ENCODE assay signal across 9 mouse cellular contexts in genomic region chr19:40409500-40410035, GRCm38 (mm10).
DNase-seq lines count a peak whose midpoint lies in the region; ATAC-seq and TF ChIP-seq lines count a peak whose summit lies in the region.
"Had no signal": no experiment of that assay in that cellular context is flagged by ENCODE, and none has a peak within 500 bp of the region (broad histone marks: within the 10 kb centered on the region; RNA-seq: fewer than 3 reads in every experiment).

No protein-coding gene starts in this region.

- no peak for TF ChIP-seq CTCF in kidney, adult 2 months (conservative IDR thresholded peaks at IDR 0.05; ENCODE audit: insufficient read depth, insufficient read length, low read depth, low read length)
- TF ChIP-seq CTCF in brain, embryonic 14.5 days (IDR thresholded peaks at IDR 0.05; ENCODE audit: borderline replicate concordance, extremely low read depth, insufficient read depth, insufficient read length) = no peak

- H3K9me3 ChIP-seq in ES-E14 (ENCODE audit: control insufficient read depth, insufficient read depth, low read depth, low read length) = no peaks in the 10 kb centered on the region
- no peaks in the 10 kb centered on the region for H3K9me3 ChIP-seq in liver, embryonic 12.5 days (replicated peaks)

- H3K27ac ChIP-seq in kidney, adult 2 months (ENCODE audit: insufficient read depth, low read depth, low read length) = peak overlapping the region; percentile 63; the same call in 1 of the 2 replicates
- no peak overlapping the region for H3K27ac ChIP-seq in ES-E14 (ENCODE audit: insufficient read depth, low read depth, low read length, poor library complexity, severe bottlenecking)
- H3K27ac ChIP-seq in liver, embryonic 12.5 days = peak overlapping the region; percentile 58; the same call in 1 of the 2 replicates

- H3K27me3 ChIP-seq in kidney, adult 2 months (replicated peaks; ENCODE audit: control insufficient read depth, insufficient read depth, low read length) = no peaks in the 10 kb centered on the region
- H3K27me3 ChIP-seq in liver, embryonic 12.5 days (replicated peaks) = no peaks in the 10 kb centered on the region

- WGBS in kidney, adult 2 months = 84% methylated on average over 11 of the region's 11 CpGs
- WGBS in liver, embryonic 12.5 days (ENCODE audit: insufficient replicate concordance) = 85% methylated on average over 11 of the region's 11 CpGs

- no peak for TF ChIP-seq POLR2A in kidney, adult 2 months (IDR thresholded peaks at IDR 0.05; ENCODE audit: low read depth, low read length)
- no peak for TF ChIP-seq POLR2A in brain, embryonic 14.5 days (IDR thresholded peaks at IDR 0.05; ENCODE audit: borderline replicate concordance, extremely low read depth, insufficient read depth, insufficient read length, poor library complexity, severe bottlenecking)

- in situ Hi-C loops in ES-E14 (cut with MboI; ENCODE audit: low sequenced_read_pairs in 2 of 2, unreplicated experiment in 2 of 2) = no loop called here

- H3K4me3 ChIP-seq in kidney, adult 2 months (ENCODE audit: insufficient read depth, low read depth, low read length) = no peak overlapping the region
- H3K4me3 ChIP-seq in ES-E14 (ENCODE audit: insufficient read depth in 1 of 2, low read depth in 1 of 2, low read length in 2 of 2, poor library complexity in 1 of 2, severe bottlenecking in 1 of 2) = peak overlapping the region; percentile 15 to 40; a peak in 1 of 4 replicates
- H3K4me3 ChIP-seq in liver, embryonic 12.5 days = no peak overlapping the region

- peaks cover 50% of the 10 kb centered on the region for H3K4me1 ChIP-seq in kidney, adult 2 months (ENCODE audit: control insufficient read depth, insufficient read depth, low read length)
- H3K4me1 ChIP-seq in ES-E14 (ENCODE audit: control insufficient read depth in 2 of 2, insufficient read depth in 2 of 2, low read length in 2 of 2, poor library complexity in 1 of 2) = no peaks in the 10 kb centered on the region
- H3K4me1 ChIP-seq in liver, embryonic 12.5 days = peaks cover 28% of the 10 kb centered on the region

- no peak overlapping the region for H3K4me2 ChIP-seq in liver, embryonic 12.5 days

- no peak overlapping the region for H3K9ac ChIP-seq in ES-E14 (ENCODE audit: insufficient read depth, low read depth, low read length, poor library complexity, severe bottlenecking)
- no peak overlapping the region for H3K9ac ChIP-seq in liver, embryonic 12.5 days

- no peak for ATAC-seq in liver, embryonic 12.5 days

- H3K36me3 ChIP-seq in kidney, adult 2 months (ENCODE audit: control insufficient read depth, insufficient read depth, low read length) = no peaks in the 10 kb centered on the region
- H3K36me3 ChIP-seq in ES-E14 (ENCODE audit: control insufficient read depth, insufficient read depth, low read length, poor library complexity, severe bottlenecking) = no peaks in the 10 kb centered on the region
- no peaks in the 10 kb centered on the region for H3K36me3 ChIP-seq in liver, embryonic 12.5 days

- no peak for DNase-seq in kidney, adult 2 months
- DNase-seq in kidney, postnatal 14 days = no peak
- no peak for DNase-seq in ES-E14 (ENCODE audit: low read depth, low spot score)
- DNase-seq in brain, embryonic 14.5 days (ENCODE audit: low read depth) = peak; percentile 21
- no peak for DNase-seq in cerebellum, adult 9-11 months
- no peak for DNase-seq in ovary, adult 18-20 months (ENCODE audit: low spot score)
- DNase-seq: adrenal gland, postnatal 36 days; layer of hippocampus, postnatal 36 days had no signal

TF ChIP-seq in ES-E14, 5 proteins besides CTCF, POLR2A, EP300 and RAD21:
- TF ChIP-seq HCFC1 (IDR thresholded peaks at IDR 0.05; ENCODE audit: borderline replicate concordance, insufficient read depth, low read length) = no peak
- no peak for TF ChIP-seq ZC3H11A (IDR thresholded peaks at IDR 0.05; ENCODE audit: borderline replicate concordance, low read depth, low read length)
- TF ChIP-seq MAFK (IDR thresholded peaks at IDR 0.05; ENCODE audit: insufficient read depth, low read depth, low read length) = no peak
- TF ChIP-seq ZNF384 (IDR thresholded peaks at IDR 0.05; ENCODE audit: low read depth, low read length) = no peak
- no peak for TF ChIP-seq CHD2 (IDR thresholded peaks at IDR 0.05; ENCODE audit: low read depth, low read length)

Comparison
In these comparisons a context has a peak if more than half of its experiments do, and no peak if none do; other contexts are left out.
1. H3K4me3 ChIP-seq: peak in ES-E14 (2 of 2); none in kidney, adult 2 months (single experiment) and liver, embryonic 12.5 days (single experiment).